Mouse (Mus musculus): ENCODE results near the gene Paf1. TPM values are rescaled to one million over a fixed set of nuclear protein-coding genes. Genes with fewer than 3 reads are reported as not detected.
A peak's percentile ranks its signal among the peaks of the same experiment; 100 is the strongest.

The Paf1 gene
- polyA plus RNA-seq, 1 experiment from 2014 or later, result 87.6 TPM

GRCm38 (mm10) chr7:28355221-28355620, 37.5 kb upstream of the Paf1 start:
- H3K4me3 ChIP-seq (ENCODE audit: low read length), result no peak overlapping the region
- ATAC-seq (ENCODE audit: low read depth), result no peak
- H3K4me1 ChIP-seq (replicated peaks; ENCODE audit: control insufficient read depth, insufficient read depth, low read length), result peaks cover 34% of the 10 kb centered on the region
- 84% methylated on average over 3 of the region's 3 CpGs for WGBS
- H3K36me3 ChIP-seq (ENCODE audit: control insufficient read depth, insufficient read depth, low read length), result peaks cover 34% of the 10 kb centered on the region
- H3K27me3 ChIP-seq (ENCODE audit: control insufficient read depth, insufficient read depth, low read depth, low read length), result no peaks in the 10 kb centered on the region
- H3K4me2 ChIP-seq (ENCODE audit: low read depth, low read length), result no peak overlapping the region
- H3K9ac ChIP-seq (ENCODE audit: low read length), result no peak overlapping the region
- no peaks in the 10 kb centered on the region for H3K9me3 ChIP-seq (ENCODE audit: control insufficient read depth, low read length)
- no peak overlapping the region for H3K27ac ChIP-seq (ENCODE audit: low read length)

- no peak overlapping the region for H3K4me2 ChIP-seq (ENCODE audit: low read depth, low read length)
Measured at GRCm38 (mm10) chr7:28356981-28357380, 35.8 kb upstream of the Paf1 start.

GRCm38 (mm10) chr7:28357984-28358383, 34.8 kb upstream of the Paf1 start:
- Histone ChIP-seq H3K27me3 (ENCODE audit: control insufficient read depth, insufficient read depth, low read depth, low read length) (no peaks in the 10 kb centered on the region), H3K36me3 (ENCODE audit: control insufficient read depth, insufficient read depth, low read length) (peaks cover 53% of the 10 kb centered on the region), H3K9me3 (ENCODE audit: control insufficient read depth, low read length) (no peaks in the 10 kb centered on the region), H3K4me2 (ENCODE audit: low read depth, low read length) (no peak overlapping the region), H3K27ac (ENCODE audit: low read length) (peak overlapping the region; percentile 88), H3K4me1 (replicated peaks; ENCODE audit: control insufficient read depth, insufficient read depth, low read length) (peaks cover 25% of the 10 kb centered on the region), H3K4me3 (ENCODE audit: low read length) (no peak overlapping the region), H3K9ac (ENCODE audit: low read length) (peak overlapping the region; percentile 6; the same call in 1 of the 2 replicates)
- peak; percentile 42 for ATAC-seq (ENCODE audit: low read depth)
- WGBS, result 4% methylated on average over 5 of the region's 5 CpGs

More at GRCm38 (mm10) chr7:28356981-28357380, 35.8 kb upstream of the Paf1 start:
- peaks cover 27% of the 10 kb centered on the region for H3K4me1 ChIP-seq (replicated peaks; ENCODE audit: control insufficient read depth, insufficient read depth, low read length)
- H3K27me3 ChIP-seq (ENCODE audit: control insufficient read depth, insufficient read depth, low read depth, low read length), result no peaks in the 10 kb centered on the region
- no peak overlapping the region for H3K4me3 ChIP-seq (ENCODE audit: low read length)
- H3K9ac ChIP-seq (ENCODE audit: low read length), result peak overlapping the region; percentile 28
- ATAC-seq (ENCODE audit: low read depth), result peak; percentile 83
- H3K27ac ChIP-seq (ENCODE audit: low read length), result peak overlapping the region; percentile 88
- H3K9me3 ChIP-seq (ENCODE audit: control insufficient read depth, low read length), result no peaks in the 10 kb centered on the region
- H3K36me3 ChIP-seq (ENCODE audit: control insufficient read depth, insufficient read depth, low read length), result peaks cover 49% of the 10 kb centered on the region
- 7% methylated on average over 5 of the region's 5 CpGs for WGBS

- H3K27me3 ChIP-seq (ENCODE audit: control insufficient read depth, insufficient read depth, low read depth, low read length), result no peaks in the 10 kb centered on the region
- H3K36me3 ChIP-seq (ENCODE audit: control insufficient read depth, insufficient read depth, low read length), result peaks cover 51% of the 10 kb centered on the region
- 56% methylated on average over 7 of the region's 7 CpGs for WGBS
- H3K4me3 ChIP-seq (ENCODE audit: low read length), result no peak overlapping the region
- H3K27ac ChIP-seq (ENCODE audit: low read length), result peak overlapping the region; percentile 88
- peaks cover 25% of the 10 kb centered on the region for H3K4me1 ChIP-seq (replicated peaks; ENCODE audit: control insufficient read depth, insufficient read depth, low read length)
- no peak overlapping the region for H3K9ac ChIP-seq (ENCODE audit: low read length)
- ATAC-seq (ENCODE audit: low read depth), result no peak
- no peaks in the 10 kb centered on the region for H3K9me3 ChIP-seq (ENCODE audit: control insufficient read depth, low read length)
- H3K4me2 ChIP-seq (ENCODE audit: low read depth, low read length), result no peak overlapping the region
Measured at GRCm38 (mm10) chr7:28358431-28358830, 34.3 kb upstream of the Paf1 start.

GRCm38 (mm10) chr7:28359854-28360253, 32.9 kb upstream of the Paf1 start:
- H3K36me3 ChIP-seq (ENCODE audit: control insufficient read depth, insufficient read depth, low read length), result peaks cover 50% of the 10 kb centered on the region
- no peaks in the 10 kb centered on the region for H3K9me3 ChIP-seq (ENCODE audit: control insufficient read depth, low read length)
- peaks cover 25% of the 10 kb centered on the region for H3K4me1 ChIP-seq (replicated peaks; ENCODE audit: control insufficient read depth, insufficient read depth, low read length)

GRCm38 (mm10) chr7:28360291-28360690, 32.5 kb upstream of the Paf1 start:
- no peak for ATAC-seq (ENCODE audit: low read depth)
- H3K4me3 ChIP-seq (ENCODE audit: low read length), result no peak overlapping the region
- no peak overlapping the region for H3K4me2 ChIP-seq (ENCODE audit: low read depth, low read length)
- peaks cover 25% of the 10 kb centered on the region for H3K4me1 ChIP-seq (replicated peaks; ENCODE audit: control insufficient read depth, insufficient read depth, low read length)
- peaks cover 54% of the 10 kb centered on the region for H3K36me3 ChIP-seq (ENCODE audit: control insufficient read depth, insufficient read depth, low read length)
- 90% methylated on average over 6 of the region's 6 CpGs for WGBS
- H3K9ac ChIP-seq (ENCODE audit: low read length), result no peak overlapping the region
- no peaks in the 10 kb centered on the region for H3K27me3 ChIP-seq (ENCODE audit: control insufficient read depth, insufficient read depth, low read depth, low read length)
- no peaks in the 10 kb centered on the region for H3K9me3 ChIP-seq (ENCODE audit: control insufficient read depth, low read length)
- H3K27ac ChIP-seq (ENCODE audit: low read length), result no peak overlapping the region

More at GRCm38 (mm10) chr7:28359854-28360253, 32.9 kb upstream of the Paf1 start:
- no peak for ATAC-seq (ENCODE audit: low read depth)
- Histone ChIP-seq H3K9ac (ENCODE audit: low read length) (no peak overlapping the region), H3K4me3 (ENCODE audit: low read length) (no peak overlapping the region), H3K27me3 (ENCODE audit: control insufficient read depth, insufficient read depth, low read depth, low read length) (no peaks in the 10 kb centered on the region), H3K4me2 (ENCODE audit: low read depth, low read length) (no peak overlapping the region), H3K27ac (ENCODE audit: low read length) (no peak overlapping the region)
- WGBS, result 84% methylated on average over 10 of the region's 10 CpGs

- no peak overlapping the region for H3K9ac ChIP-seq (ENCODE audit: low read length)
- H3K4me3 ChIP-seq (ENCODE audit: low read length), result no peak overlapping the region
- peaks cover 63% of the 10 kb centered on the region for H3K36me3 ChIP-seq (ENCODE audit: control insufficient read depth, insufficient read depth, low read length)
- whole genome bisulfite sequencing, result 96% methylated on average over 19 of the region's 20 CpGs
- H3K4me1 ChIP-seq (replicated peaks; ENCODE audit: control insufficient read depth, insufficient read depth, low read length), result peaks cover 23% of the 10 kb centered on the region
- H3K27ac ChIP-seq (ENCODE audit: low read length), result no peak overlapping the region
- no peak overlapping the region for H3K4me2 ChIP-seq (ENCODE audit: low read depth, low read length)
- no peaks in the 10 kb centered on the region for H3K27me3 ChIP-seq (ENCODE audit: control insufficient read depth, insufficient read depth, low read depth, low read length)
- ATAC-seq (ENCODE audit: low read depth), result no peak
- no peaks in the 10 kb centered on the region for H3K9me3 ChIP-seq (ENCODE audit: control insufficient read depth, low read length)
Measured at GRCm38 (mm10) chr7:28361647-28362341, 31.0 kb upstream of the Paf1 start.

- Histone ChIP-seq H3K4me2 (ENCODE audit: low read depth, low read length) (no peak overlapping the region), H3K27ac (ENCODE audit: low read length) (no peak overlapping the region), H3K4me1 (replicated peaks; ENCODE audit: control insufficient read depth, insufficient read depth, low read length) (peaks cover 15% of the 10 kb centered on the region), H3K9me3 (ENCODE audit: control insufficient read depth, low read length) (no peaks in the 10 kb centered on the region), H3K36me3 (ENCODE audit: control insufficient read depth, insufficient read depth, low read length) (peaks cover 70% of the 10 kb centered on the region), H3K4me3 (ENCODE audit: low read length) (no peak overlapping the region), H3K27me3 (ENCODE audit: control insufficient read depth, insufficient read depth, low read depth, low read length) (no peaks in the 10 kb centered on the region), H3K9ac (ENCODE audit: low read length) (no peak overlapping the region)
- 80% methylated on average over 16 of the region's 16 CpGs for WGBS
- no peak for ATAC-seq (ENCODE audit: low read depth)
Measured at GRCm38 (mm10) chr7:28362441-28363060, 30.2 kb upstream of the Paf1 start.

GRCm38 (mm10) chr7:28367663-28368275, 25.0 kb upstream of the Paf1 start:
- no peak for ATAC-seq (ENCODE audit: low read depth)
- Histone ChIP-seq H3K4me2 (ENCODE audit: low read depth, low read length) (no peak overlapping the region), H3K27ac (ENCODE audit: low read length) (no peak overlapping the region), H3K4me1 (replicated peaks; ENCODE audit: control insufficient read depth, insufficient read depth, low read length) (peaks cover 16% of the 10 kb centered on the region), H3K9ac (ENCODE audit: low read length) (peak overlapping the region; percentile 24; the same call in 1 of the 2 replicates), H3K9me3 (ENCODE audit: control insufficient read depth, low read length) (no peaks in the 10 kb centered on the region), H3K27me3 (ENCODE audit: control insufficient read depth, insufficient read depth, low read depth, low read length) (no peaks in the 10 kb centered on the region), H3K4me3 (ENCODE audit: low read length) (no peak overlapping the region), H3K36me3 (ENCODE audit: control insufficient read depth, insufficient read depth, low read length) (peaks cover 49% of the 10 kb centered on the region)
- WGBS, result 90% methylated on average over 16 of the region's 16 CpGs
